Mouse (Mus musculus): ENCODE data around the gene Rpl19. TPM values are rescaled to one million over a fixed set of nuclear protein-coding genes. Genes with fewer than 3 reads are reported as not detected.

Gene Rpl19
- total and polyA plus RNA-seq, 3 experiments = 2,949 to 5,259 (median 3,446) TPM

DNA sequence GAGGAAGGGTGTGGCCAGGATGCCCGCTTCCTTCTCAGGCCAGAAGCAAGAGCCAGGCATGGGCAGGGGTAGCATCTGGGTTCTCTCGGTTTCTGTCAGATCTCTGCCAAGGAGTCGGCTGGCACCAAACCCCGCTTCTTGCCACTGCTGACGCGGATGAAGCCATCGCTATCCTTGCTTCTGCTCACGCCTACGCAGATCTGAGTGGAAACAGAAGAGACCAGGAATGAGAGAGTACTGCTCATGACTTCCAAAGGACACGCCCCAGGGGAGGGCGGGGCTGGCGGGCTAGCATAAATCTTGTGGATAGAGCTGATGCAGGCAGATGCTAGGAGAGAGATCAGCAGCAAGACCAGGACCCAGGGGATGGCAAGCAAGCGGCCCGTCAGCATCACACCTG, 11.4 kb downstream of the Rpl19 start:
- dilution Hi-C loops (cut with MboI; ENCODE audit: extremely low pct_ligation_motif_present, extremely low pct_unique_long_range_greater_than_20kb, low sequenced_read_pairs) (no loop called here), in situ Hi-C loops (cut with MboI; ENCODE audit: low pct_ligation_motif_present, low pct_unique_long_range_greater_than_20kb, low sequenced_read_pairs) (no loop called here)
- Histone ChIP-seq H3K79me2 (replicated peaks; ENCODE audit: control insufficient read depth, extremely low read depth, insufficient read depth, poor library complexity, severe bottlenecking) (no peaks in the 10 kb centered on the region), H3K4me2 (ENCODE audit: insufficient read depth, low read depth, poor library complexity, severe bottlenecking) (no peak overlapping the region), H3K4me3 (replicated peaks in 1 of 3; ENCODE audit: low read depth in 2 of 3, low read length in 2 of 3, poor library complexity in 1 of 3) (no peak overlapping the region), H3K27ac (ENCODE audit: insufficient read depth, low read depth) (no peak overlapping the region), H3K4me1 (ENCODE audit: control insufficient read depth in 1 of 2, insufficient read depth in 2 of 2) (peaks cover 2 to 9% of the 10 kb centered on the region in 2 experiments; a peak in 2 of 4 replicates), H3K27me3 (replicated peaks) (no peaks in the 10 kb centered on the region), H3K36me3 (replicated peaks in 1 of 2; ENCODE audit: control insufficient read depth in 1 of 2, insufficient read depth in 1 of 2, low read length in 1 of 2) (no peaks in the 10 kb centered on the region), H3K9ac (ENCODE audit: insufficient read depth, low read depth) (no peak overlapping the region), H3K9me3 (replicated peaks; ENCODE audit: low read length) (no peaks in the 10 kb centered on the region)
- TF ChIP-seq NRF1 (IDR thresholded peaks at IDR 0.05; ENCODE audit: low read depth, low read length) = no peak
- no peak for TF ChIP-seq MAFK (IDR thresholded peaks at IDR 0.05; ENCODE audit: insufficient replicate concordance, low read length)
- TF ChIP-seq HCFC1 (IDR thresholded peaks at IDR 0.05; ENCODE audit: low read depth, low read length) = no peak
- TF ChIP-seq CTCF (conservative IDR thresholded peaks at IDR 0.05 in 1 of 2, IDR thresholded peaks at IDR 0.05 in 1 of 2; ENCODE audit: low read depth in 2 of 2, low read length in 2 of 2) = no peak
- TF ChIP-seq ZMIZ1 (IDR thresholded peaks at IDR 0.05; ENCODE audit: low read depth, low read length) = no peak
- no peak for TF ChIP-seq BHLHE40 (IDR thresholded peaks at IDR 0.05; ENCODE audit: low read depth, low read length)
- no peak for TF ChIP-seq SIN3A (IDR thresholded peaks at IDR 0.05; ENCODE audit: low read length)
- TF ChIP-seq USF1 (IDR thresholded peaks at IDR 0.05; ENCODE audit: low read depth, low read length) = no peak
- no peak for TF ChIP-seq KAT2A (IDR thresholded peaks at IDR 0.05; ENCODE audit: insufficient replicate concordance, low read length)
- no peak for TF ChIP-seq IRF4 (IDR thresholded peaks at IDR 0.05; ENCODE audit: low read depth, low read length)
- no peak for TF ChIP-seq USF2 (conservative IDR thresholded peaks at IDR 0.05; ENCODE audit: low read depth, low read length)
- TF ChIP-seq E2F4 (IDR thresholded peaks at IDR 0.05; ENCODE audit: insufficient replicate concordance, low read depth, low read length) = no peak
- no peak for TF ChIP-seq CHD1 (IDR thresholded peaks at IDR 0.05; ENCODE audit: low read depth, low read length)
- TF ChIP-seq ETS1 (conservative IDR thresholded peaks at IDR 0.05; ENCODE audit: low read depth, low read length) = no peak
- TF ChIP-seq MEF2A (IDR thresholded peaks at IDR 0.05; ENCODE audit: borderline replicate concordance, low read depth, low read length) = no peak
- TF ChIP-seq RAD21 (IDR thresholded peaks at IDR 0.05; ENCODE audit: low read depth, low read length) = no peak
- TF ChIP-seq PAX5 (IDR thresholded peaks at IDR 0.05; ENCODE audit: low read length) = no peak
- DNase-seq (ENCODE audit: extremely low read depth) = no peak

DNA sequence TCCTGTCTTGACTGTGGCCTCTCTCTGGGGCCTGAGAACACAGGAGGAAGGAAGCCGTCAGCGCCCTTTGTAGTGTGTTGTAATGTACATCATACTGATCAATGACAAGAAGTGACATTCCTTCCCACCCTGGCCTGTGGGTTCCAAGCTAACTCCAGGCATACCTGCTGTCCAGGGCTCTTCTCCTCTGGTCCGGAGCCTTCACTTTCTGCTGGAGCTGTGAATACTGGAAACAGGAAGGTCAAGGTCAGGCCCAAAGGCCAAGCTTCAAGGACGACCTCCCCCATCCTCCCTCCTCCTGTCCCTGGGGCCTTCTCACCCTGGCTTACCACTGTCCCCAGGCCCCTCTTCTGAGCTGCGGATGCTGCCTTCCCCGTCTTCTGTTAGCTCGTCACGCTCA, 14.5 kb downstream of the Rpl19 start:
- dilution Hi-C loops (cut with MboI; ENCODE audit: extremely low pct_ligation_motif_present, extremely low pct_unique_long_range_greater_than_20kb, low sequenced_read_pairs) (no loop called here), in situ Hi-C loops (cut with MboI; ENCODE audit: low pct_ligation_motif_present, low pct_unique_long_range_greater_than_20kb, low sequenced_read_pairs) (no loop called here)
- TF ChIP-seq ZKSCAN1 (IDR thresholded peaks at IDR 0.05; ENCODE audit: borderline replicate concordance, low read depth, low read length) (no peak), CHD2 (IDR thresholded peaks at IDR 0.05; ENCODE audit: low read length) (no peak), JUND (conservative IDR thresholded peaks at IDR 0.05; ENCODE audit: low read depth, low read length) (no peak), ETS1 (conservative IDR thresholded peaks at IDR 0.05; ENCODE audit: low read depth, low read length) (no peak), RAD21 (IDR thresholded peaks at IDR 0.05; ENCODE audit: low read depth, low read length) (no peak), RCOR1 (conservative IDR thresholded peaks at IDR 0.05; ENCODE audit: low read depth, low read length) (no peak), MAZ (IDR thresholded peaks at IDR 0.05; ENCODE audit: low read depth, low read length) (no peak), SIN3A (IDR thresholded peaks at IDR 0.05; ENCODE audit: low read length) (no peak), ELF1 (IDR thresholded peaks at IDR 0.05; ENCODE audit: low read depth, low read length) (no peak), IRF4 (IDR thresholded peaks at IDR 0.05; ENCODE audit: low read depth, low read length) (no peak), BHLHE40 (IDR thresholded peaks at IDR 0.05; ENCODE audit: low read depth, low read length) (no peak), NELFE (IDR thresholded peaks at IDR 0.05; ENCODE audit: low read depth, low read length) (no peak), CHD1 (IDR thresholded peaks at IDR 0.05; ENCODE audit: low read depth, low read length) (no peak), POLR2A (IDR thresholded peaks at IDR 0.05; ENCODE audit: low read depth, low read length) (no peak), ZC3H11A (IDR thresholded peaks at IDR 0.05; ENCODE audit: low read depth, low read length) (no peak), USF1 (IDR thresholded peaks at IDR 0.05; ENCODE audit: low read depth, low read length) (no peak), MAX (IDR thresholded peaks at IDR 0.05; ENCODE audit: low read length) (no peak), USF2 (conservative IDR thresholded peaks at IDR 0.05; ENCODE audit: low read depth, low read length) (no peak), GABPA (IDR thresholded peaks at IDR 0.05; ENCODE audit: insufficient replicate concordance, low read depth, low read length) (no peak)
- no peaks in the 10 kb centered on the region for H3K79me2 ChIP-seq (replicated peaks; ENCODE audit: control insufficient read depth, extremely low read depth, insufficient read depth, poor library complexity, severe bottlenecking)
- no peak for DNase-seq (ENCODE audit: extremely low read depth)
- H3K4me3 ChIP-seq (replicated peaks in 1 of 3; ENCODE audit: low read depth in 2 of 3, low read length in 2 of 3, poor library complexity in 1 of 3) = no peak overlapping the region
- H3K4me2 ChIP-seq (ENCODE audit: insufficient read depth, low read depth, poor library complexity, severe bottlenecking) = no peak overlapping the region
- H3K9ac ChIP-seq (ENCODE audit: insufficient read depth, low read depth) = no peak overlapping the region
- peaks cover 2 to 5% of the 10 kb centered on the region in 2 experiments; a peak in 2 of 4 replicates for H3K4me1 ChIP-seq (ENCODE audit: control insufficient read depth in 1 of 2, insufficient read depth in 2 of 2)
- no peaks in the 10 kb centered on the region for H3K27me3 ChIP-seq (replicated peaks)
- no peak overlapping the region for H3K27ac ChIP-seq (ENCODE audit: insufficient read depth, low read depth)
- no peaks in the 10 kb centered on the region for H3K36me3 ChIP-seq (replicated peaks in 1 of 2; ENCODE audit: control insufficient read depth in 1 of 2, insufficient read depth in 1 of 2, low read length in 1 of 2)
- peaks cover 3% of the 10 kb centered on the region for H3K9me3 ChIP-seq (replicated peaks; ENCODE audit: low read length)

All from CH12.LX (cell line).